Mouse (Mus musculus): ENCODE results near the gene Txnrd2. TPM values are rescaled to one million over a fixed set of nuclear protein-coding genes. Genes with fewer than 3 reads are reported as not detected.
A peak's percentile ranks its signal among the peaks of the same experiment; 100 is the strongest.

Gene Txnrd2
- polyA plus RNA-seq, 1 experiment from 2014 or later = 23.5 TPM

- H3K9me3 ChIP-seq (replicated peaks; ENCODE audit: control insufficient read depth, low read length) = no peaks in the 10 kb centered on the region
- no peak overlapping the region for H3K27ac ChIP-seq (ENCODE audit: low read depth, low read length)
- H3K4me3 ChIP-seq (ENCODE audit: low read depth, low read length) = no peak overlapping the region
- H3K9ac ChIP-seq (ENCODE audit: low read length) = no peak overlapping the region
- H3K4me1 ChIP-seq (ENCODE audit: control insufficient read depth, insufficient read depth, low read length) = peaks cover 8% of the 10 kb centered on the region; the same call in 1 of the 2 replicates
- 83% methylated on average over 5 of the region's 5 CpGs for WGBS
- H3K4me2 ChIP-seq (ENCODE audit: low read length) = no peak overlapping the region
- no peak for DNase-seq (ENCODE audit: low spot score)
- no peak for ATAC-seq
- H3K36me3 ChIP-seq (ENCODE audit: control insufficient read depth, insufficient read depth, low read length) = peaks cover 59% of the 10 kb centered on the region
- H3K27me3 ChIP-seq (replicated peaks; ENCODE audit: control insufficient read depth, insufficient read depth, low read length) = no peaks in the 10 kb centered on the region
Observed at GRCm38 (mm10) chr16:18410418-18410817, 15.8 kb upstream of the Txnrd2 start.

DNA sequence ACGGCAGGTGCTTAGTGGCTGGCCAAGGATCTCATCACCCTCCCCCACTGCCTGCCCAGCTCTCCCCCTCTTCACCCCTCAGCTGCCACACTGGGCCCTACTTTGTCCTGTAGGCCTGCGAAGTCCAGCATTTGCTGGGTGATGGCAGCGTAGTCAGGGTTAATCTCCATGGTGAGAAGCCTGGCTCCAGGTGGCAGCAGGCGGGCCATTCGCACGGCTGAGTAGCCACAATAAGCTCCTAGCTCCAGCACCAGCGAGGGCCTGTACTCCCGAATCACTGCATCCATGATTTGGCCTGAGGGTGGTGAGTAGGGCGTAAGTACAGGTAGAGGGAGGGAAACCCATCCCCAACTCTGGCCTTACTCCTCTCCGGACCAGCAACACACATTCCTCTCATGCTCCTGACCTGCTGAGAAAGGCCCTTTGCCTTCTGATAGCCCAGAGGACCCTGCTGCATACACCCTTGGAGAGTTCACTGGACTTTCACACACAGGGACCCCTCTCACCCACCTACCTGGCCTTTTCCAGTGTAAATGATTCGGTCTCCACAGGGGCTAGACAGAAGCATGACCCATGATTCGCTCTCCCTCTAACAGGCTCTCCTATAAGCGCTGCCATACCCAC lies 15.0 kb upstream of the Txnrd2 start:
- H3K9ac ChIP-seq (ENCODE audit: low read length) = no peak overlapping the region
- no peaks in the 10 kb centered on the region for H3K27me3 ChIP-seq (replicated peaks; ENCODE audit: control insufficient read depth, insufficient read depth, low read length)
- no peak overlapping the region for H3K4me3 ChIP-seq (ENCODE audit: low read depth, low read length)
- no peaks in the 10 kb centered on the region for H3K9me3 ChIP-seq (replicated peaks; ENCODE audit: control insufficient read depth, low read length)
- WGBS = 54% methylated on average over 13 of the region's 13 CpGs
- DNase-seq (ENCODE audit: low spot score) = peak; percentile 19
- H3K4me1 ChIP-seq (ENCODE audit: control insufficient read depth, insufficient read depth, low read length) = peaks cover 8% of the 10 kb centered on the region; the same call in 1 of the 2 replicates
- no peak for ATAC-seq
- H3K27ac ChIP-seq (ENCODE audit: low read depth, low read length) = no peak overlapping the region; the same call in 1 of the 2 replicates
- H3K36me3 ChIP-seq (ENCODE audit: control insufficient read depth, insufficient read depth, low read length) = peaks cover 52% of the 10 kb centered on the region
- H3K4me2 ChIP-seq (ENCODE audit: low read length) = no peak overlapping the region

DNA sequence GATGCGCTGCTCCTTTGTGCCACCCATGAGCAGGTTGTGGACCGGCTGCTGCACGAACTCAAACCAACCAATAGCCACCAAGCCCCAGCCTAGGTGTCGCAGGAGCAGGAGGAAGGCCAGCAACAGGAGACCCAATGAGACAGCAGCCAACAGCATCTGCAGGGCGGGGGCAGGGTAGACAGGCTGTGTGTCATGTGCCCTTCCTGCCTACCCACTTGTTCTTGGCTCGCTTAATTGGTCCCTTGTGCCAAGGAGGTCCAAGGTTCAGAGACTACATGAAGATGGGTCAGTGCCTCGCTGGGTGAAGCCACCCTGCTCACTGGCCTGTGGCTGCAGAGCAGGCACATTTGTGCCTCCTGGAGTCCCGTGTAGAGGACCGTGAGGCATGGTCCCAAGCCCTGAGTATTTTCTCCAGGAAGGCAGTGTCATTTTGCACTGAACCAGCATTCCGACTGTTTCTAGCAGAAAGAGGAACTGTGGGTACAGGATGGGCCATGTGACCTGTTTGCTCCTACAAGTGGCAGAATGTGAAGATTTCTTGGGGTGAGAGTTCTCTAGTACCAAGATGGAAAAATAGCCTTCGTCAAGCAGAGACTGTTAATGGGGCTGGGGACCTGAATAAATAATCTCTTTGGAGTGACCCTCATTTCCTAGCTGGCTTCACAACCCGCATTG lies 14.2 kb upstream of the Txnrd2 start:
- Histone ChIP-seq H3K4me3 (ENCODE audit: low read depth, low read length) (no peak overlapping the region), H3K9ac (ENCODE audit: low read length) (no peak overlapping the region), H3K4me1 (ENCODE audit: control insufficient read depth, insufficient read depth, low read length) (peaks cover 8% of the 10 kb centered on the region; the same call in 1 of the 2 replicates), H3K4me2 (ENCODE audit: low read length) (no peak overlapping the region), H3K27me3 (replicated peaks; ENCODE audit: control insufficient read depth, insufficient read depth, low read length) (no peaks in the 10 kb centered on the region), H3K27ac (ENCODE audit: low read depth, low read length) (0 out of 2 replicates have a peak overlapping the region, but pooled peaks have one; percentile 9), H3K36me3 (ENCODE audit: control insufficient read depth, insufficient read depth, low read length) (peaks cover 45% of the 10 kb centered on the region; the same call in 1 of the 2 replicates), H3K9me3 (replicated peaks; ENCODE audit: control insufficient read depth, low read length) (no peaks in the 10 kb centered on the region)
- 86% methylated on average over 12 of the region's 12 CpGs for WGBS
- DNase-seq (ENCODE audit: low spot score) = no peak
- no peak for ATAC-seq

DNA sequence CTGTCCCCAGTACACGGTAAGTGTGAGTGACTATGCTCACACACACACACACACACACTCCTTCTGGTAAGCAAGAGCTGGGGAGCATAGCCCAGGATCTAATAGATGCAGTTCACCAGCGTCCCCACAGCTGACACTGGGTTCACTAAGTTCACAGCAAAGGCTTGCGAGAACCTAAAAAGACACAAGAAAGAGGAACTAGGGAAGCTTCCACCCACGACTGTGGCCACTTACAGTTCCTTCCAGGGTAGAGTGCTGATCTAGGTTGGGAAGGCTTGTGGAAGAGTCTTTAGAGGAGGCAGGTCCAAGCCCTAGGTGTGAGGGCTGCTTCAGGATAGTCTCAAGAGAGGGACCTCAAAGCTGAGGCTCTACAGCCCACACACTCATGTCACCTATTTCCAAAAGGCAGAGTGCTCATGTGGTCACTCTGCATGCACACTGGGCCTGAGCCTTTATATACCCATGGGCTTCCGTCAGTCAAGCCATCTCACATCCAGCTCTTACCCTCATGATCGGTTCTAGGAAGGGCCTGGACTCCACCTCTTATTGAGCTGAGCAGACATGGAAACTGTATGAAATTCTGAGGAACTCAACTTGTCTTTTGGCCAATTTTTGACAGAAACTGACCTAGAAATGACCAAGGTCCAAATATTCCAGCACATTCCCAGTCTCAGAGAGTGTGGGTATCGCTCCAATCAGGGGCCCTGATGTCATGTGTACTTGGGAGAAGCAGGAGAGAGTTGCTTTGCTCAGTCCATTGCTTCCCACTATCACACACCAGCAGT lies 13.0 kb upstream of the Txnrd2 start:
- H3K4me1 ChIP-seq (ENCODE audit: control insufficient read depth, insufficient read depth, low read length) = peaks cover 6% of the 10 kb centered on the region; the same call in 1 of the 2 replicates
- no peak overlapping the region for H3K4me2 ChIP-seq (ENCODE audit: low read length)
- 92% methylated on average over 7 of the region's 7 CpGs for WGBS
- no peaks in the 10 kb centered on the region for H3K9me3 ChIP-seq (replicated peaks; ENCODE audit: control insufficient read depth, low read length)
- no peak overlapping the region for H3K27ac ChIP-seq (ENCODE audit: low read depth, low read length)
- ATAC-seq (no peak), DNase-seq (ENCODE audit: low spot score) (no peak)
- peaks cover 34% of the 10 kb centered on the region; the same call in 1 of the 2 replicates for H3K36me3 ChIP-seq (ENCODE audit: control insufficient read depth, insufficient read depth, low read length)
- H3K9ac ChIP-seq (ENCODE audit: low read length) = no peak overlapping the region
- H3K4me3 ChIP-seq (ENCODE audit: low read depth, low read length) = no peak overlapping the region
- no peaks in the 10 kb centered on the region for H3K27me3 ChIP-seq (replicated peaks; ENCODE audit: control insufficient read depth, insufficient read depth, low read length)

DNA sequence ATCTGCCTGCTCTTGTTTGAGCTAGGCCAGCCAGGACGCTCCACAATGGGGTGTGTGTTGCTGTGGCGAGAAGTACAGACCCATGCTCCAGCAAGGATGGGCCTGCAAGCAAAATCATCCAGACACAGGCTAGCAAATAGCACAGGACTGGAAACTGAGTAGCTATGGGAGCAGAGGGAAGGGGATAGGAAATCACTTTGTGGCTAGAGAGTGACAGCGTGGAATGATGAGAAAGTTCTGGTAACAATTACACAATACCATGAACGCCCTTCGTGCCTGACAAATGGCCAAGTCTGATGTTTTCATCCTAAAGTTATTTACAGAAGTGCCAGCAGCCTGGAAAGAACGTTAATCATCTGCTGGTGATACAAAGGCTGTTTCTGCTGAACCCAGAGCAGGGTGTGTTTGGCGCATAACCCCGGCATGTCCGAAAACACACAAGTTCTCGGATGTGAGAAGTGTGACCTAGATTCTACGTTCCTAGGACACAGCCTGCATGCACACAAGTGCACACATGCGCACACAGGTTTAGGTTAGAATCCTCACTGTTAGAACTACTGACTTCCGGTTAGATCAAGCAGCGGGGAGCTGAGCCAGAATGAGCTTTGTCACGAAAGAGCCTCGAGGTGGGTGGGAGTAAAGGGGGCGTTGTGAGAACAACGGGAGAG lies 10.0 kb upstream of the Txnrd2 start:
- Histone ChIP-seq H3K9ac (ENCODE audit: low read length) (no peak overlapping the region), H3K4me2 (ENCODE audit: low read length) (no peak overlapping the region), H3K27me3 (replicated peaks; ENCODE audit: control insufficient read depth, insufficient read depth, low read length) (no peaks in the 10 kb centered on the region), H3K4me3 (ENCODE audit: low read depth, low read length) (no peak overlapping the region), H3K36me3 (ENCODE audit: control insufficient read depth, insufficient read depth, low read length) (peaks cover 22% of the 10 kb centered on the region; the same call in 1 of the 2 replicates), H3K4me1 (ENCODE audit: control insufficient read depth, insufficient read depth, low read length) (peaks cover 3% of the 10 kb centered on the region; the same call in 1 of the 2 replicates), H3K9me3 (replicated peaks; ENCODE audit: control insufficient read depth, low read length) (no peaks in the 10 kb centered on the region), H3K27ac (ENCODE audit: low read depth, low read length) (no peak overlapping the region)
- WGBS = 83% methylated on average over 18 of the region's 18 CpGs
- ATAC-seq = no peak
- DNase-seq (ENCODE audit: low spot score) = no peak

GRCm38 (mm10) chr16:18416837-18417236 lies 9.3 kb upstream of the Txnrd2 start:
- no peak overlapping the region for H3K27ac ChIP-seq (ENCODE audit: low read depth, low read length)
- ATAC-seq = no peak
- H3K4me2 ChIP-seq (ENCODE audit: low read length) = no peak overlapping the region

GRCm38 (mm10) chr16:18417491-18417890 lies 8.7 kb upstream of the Txnrd2 start:
- no peak overlapping the region for H3K4me3 ChIP-seq (ENCODE audit: low read depth, low read length)
- no peak overlapping the region for H3K27ac ChIP-seq (ENCODE audit: low read depth, low read length)
- no peak overlapping the region for H3K4me2 ChIP-seq (ENCODE audit: low read length)
- H3K27me3 ChIP-seq (replicated peaks; ENCODE audit: control insufficient read depth, insufficient read depth, low read length) = no peaks in the 10 kb centered on the region
- ATAC-seq = no peak
- H3K4me1 ChIP-seq (ENCODE audit: control insufficient read depth, insufficient read depth, low read length) = no peaks in the 10 kb centered on the region
- no peak for DNase-seq (ENCODE audit: low spot score)
- H3K9ac ChIP-seq (ENCODE audit: low read length) = no peak overlapping the region
- WGBS = 89% methylated on average over 5 of the region's 5 CpGs
- H3K9me3 ChIP-seq (replicated peaks; ENCODE audit: control insufficient read depth, low read length) = no peaks in the 10 kb centered on the region
- peaks cover 17% of the 10 kb centered on the region; the same call in 1 of the 2 replicates for H3K36me3 ChIP-seq (ENCODE audit: control insufficient read depth, insufficient read depth, low read length)

More at GRCm38 (mm10) chr16:18416837-18417236, 9.3 kb upstream of the Txnrd2 start:
- WGBS = 85% methylated on average over 3 of the region's 3 CpGs
- DNase-seq (ENCODE audit: low spot score) = no peak
- Histone ChIP-seq H3K4me1 (ENCODE audit: control insufficient read depth, insufficient read depth, low read length) (no peaks in the 10 kb centered on the region), H3K4me3 (ENCODE audit: low read depth, low read length) (no peak overlapping the region), H3K36me3 (ENCODE audit: control insufficient read depth, insufficient read depth, low read length) (peaks cover 18% of the 10 kb centered on the region; the same call in 1 of the 2 replicates), H3K9me3 (replicated peaks; ENCODE audit: control insufficient read depth, low read length) (no peaks in the 10 kb centered on the region), H3K9ac (ENCODE audit: low read length) (no peak overlapping the region), H3K27me3 (replicated peaks; ENCODE audit: control insufficient read depth, insufficient read depth, low read length) (no peaks in the 10 kb centered on the region)

- H3K4me2 ChIP-seq (ENCODE audit: low read length) = no peak overlapping the region
- ATAC-seq = no peak
- DNase-seq (ENCODE audit: low spot score) = no peak
- WGBS = 91% methylated on average over 4 of the region's 4 CpGs
- H3K27ac ChIP-seq (ENCODE audit: low read depth, low read length) = no peak overlapping the region
- H3K36me3 ChIP-seq (ENCODE audit: control insufficient read depth, insufficient read depth, low read length) = 0 out of 2 replicates have a peak, but pooled peaks cover 12% of the 10 kb centered on the region
- H3K4me1 ChIP-seq (ENCODE audit: control insufficient read depth, insufficient read depth, low read length) = no peaks in the 10 kb centered on the region
- H3K27me3 ChIP-seq (replicated peaks; ENCODE audit: control insufficient read depth, insufficient read depth, low read length) = no peaks in the 10 kb centered on the region
- no peak overlapping the region for H3K4me3 ChIP-seq (ENCODE audit: low read depth, low read length)
- H3K9ac ChIP-seq (ENCODE audit: low read length) = no peak overlapping the region
- H3K9me3 ChIP-seq (replicated peaks; ENCODE audit: control insufficient read depth, low read length) = no peaks in the 10 kb centered on the region
Observed at GRCm38 (mm10) chr16:18418756-18419602, 7.2 kb upstream of the Txnrd2 start.

Data from forebrain, embryonic 14.5 days (tissue).